Mouse (Mus musculus) liver, embryonic 14.5 days (tissue): ENCODE results near the gene Pik3ca.
A peak's percentile ranks its signal among the peaks of the same experiment; 100 is the strongest.

Source experiments
- CTCF ChIP-seq: IDR thresholded peaks from 2 replicates; pipeline ENCODE4 v1.5.1; 2016; ENCODE audit warnings: antibody characterized with exemption, low read depth, control low read depth
- EP300 ChIP-seq: IDR thresholded peaks from 2 replicates; pipeline ENCODE4 v1.6.1; 2016; ENCODE audit warnings: antibody characterized with exemption, low read depth

DNA sequence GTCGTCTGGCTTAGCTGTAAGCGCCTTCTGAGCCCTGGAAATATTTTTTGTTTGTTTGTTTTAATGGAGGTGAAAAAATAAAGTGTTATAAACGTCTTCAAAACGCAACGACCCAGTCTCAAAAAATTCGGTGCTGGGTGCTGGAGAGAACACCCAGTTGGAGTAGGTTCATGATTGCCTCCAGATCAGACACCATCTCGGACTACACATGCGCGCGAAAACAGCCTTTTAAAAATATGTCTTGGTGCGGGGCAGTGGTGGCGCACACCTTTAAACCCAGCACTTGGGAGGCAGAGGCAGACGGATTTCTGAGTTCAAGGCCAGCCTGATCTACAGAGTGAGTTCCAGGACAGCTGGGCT lies 113.7 kb downstream of the Pik3ca start:
- TF ChIP-seq CTCF (no peak), EP300 (peak; percentile 4; the same call in 1 of the 2 replicates)
